Mouse (Mus musculus) kidney, adult 18-20 months (tissue): ENCODE data around the gene Gpd2.

Source experiments
- DNase-seq: peaks from one replicate; pipeline ENCODE4 v3.0.0; 2021

The Gpd2 gene

GRCm38 (mm10) chr2:57304212-57304611 lies 66.8 kb downstream of the Gpd2 start:
- DNase-seq, result no peak

DNA sequence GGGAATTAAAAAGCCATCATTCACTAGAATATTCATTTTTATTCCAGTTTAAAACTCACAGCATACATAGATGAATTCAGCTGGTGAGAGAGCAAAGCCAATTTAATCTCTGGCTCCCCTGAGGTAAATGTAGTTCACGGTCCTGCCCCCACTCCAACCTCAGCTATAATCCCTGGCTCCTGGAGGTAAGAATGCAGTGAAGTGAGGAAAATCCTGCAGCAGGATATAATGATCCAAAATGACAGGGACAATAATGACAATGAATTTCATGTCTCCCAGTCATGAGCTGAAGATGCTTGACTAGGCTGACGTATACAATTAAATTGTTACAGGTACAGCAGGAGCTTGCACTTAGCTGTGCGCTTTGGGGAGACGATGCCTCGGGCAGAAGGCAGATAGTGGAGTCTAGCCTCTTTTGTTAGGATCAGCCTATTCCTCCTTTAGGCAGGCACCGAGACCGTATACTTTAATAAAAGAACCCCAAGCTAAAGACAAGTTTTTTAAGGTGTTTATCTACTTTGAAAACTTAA lies 74.9 kb downstream of the Gpd2 start:
- DNase-seq, result no peak

DNA sequence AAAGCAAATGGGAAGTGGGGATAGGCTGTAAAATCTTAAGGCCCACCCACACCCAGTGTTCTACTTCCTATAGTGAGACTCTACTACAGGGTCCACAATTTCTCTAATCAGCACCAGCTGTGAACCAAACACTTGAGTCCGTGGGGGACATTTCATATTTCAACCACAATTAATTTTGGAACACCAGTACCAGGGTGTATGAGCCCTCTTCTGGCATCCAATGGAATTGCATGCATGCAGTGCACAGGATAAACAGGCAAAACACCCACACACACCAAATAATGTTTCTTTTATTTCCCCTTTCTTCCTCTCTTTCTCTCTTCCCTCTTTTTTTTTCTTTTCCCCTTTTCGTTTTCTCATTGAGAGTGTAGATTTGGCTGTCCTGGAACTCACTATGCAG lies 78.6 kb downstream of the Gpd2 start:
- peak; percentile 45 for DNase-seq

DNA sequence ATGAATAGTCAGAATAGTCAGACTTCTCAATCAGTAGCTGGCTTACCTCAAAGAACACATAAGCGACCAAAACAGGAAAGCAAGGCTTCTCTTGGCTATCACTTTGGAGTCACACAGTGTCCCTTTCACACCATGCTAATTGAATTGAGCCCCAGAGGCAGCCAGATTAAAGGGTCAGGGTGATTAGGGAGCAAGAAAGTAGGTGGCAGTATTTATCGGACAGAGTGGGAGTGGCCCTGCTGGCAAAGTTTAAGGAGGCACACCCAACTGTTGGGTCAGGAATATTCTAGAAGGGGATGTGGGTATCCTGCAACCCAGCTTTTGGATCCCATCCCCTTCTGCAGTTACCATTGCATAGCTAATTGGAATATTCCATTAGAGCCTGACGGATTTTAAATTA lies 80.9 kb downstream of the Gpd2 start:
- no peak for DNase-seq

GRCm38 (mm10) chr2:57326091-57326490 lies 88.7 kb downstream of the Gpd2 start:
- no peak for DNase-seq

DNA sequence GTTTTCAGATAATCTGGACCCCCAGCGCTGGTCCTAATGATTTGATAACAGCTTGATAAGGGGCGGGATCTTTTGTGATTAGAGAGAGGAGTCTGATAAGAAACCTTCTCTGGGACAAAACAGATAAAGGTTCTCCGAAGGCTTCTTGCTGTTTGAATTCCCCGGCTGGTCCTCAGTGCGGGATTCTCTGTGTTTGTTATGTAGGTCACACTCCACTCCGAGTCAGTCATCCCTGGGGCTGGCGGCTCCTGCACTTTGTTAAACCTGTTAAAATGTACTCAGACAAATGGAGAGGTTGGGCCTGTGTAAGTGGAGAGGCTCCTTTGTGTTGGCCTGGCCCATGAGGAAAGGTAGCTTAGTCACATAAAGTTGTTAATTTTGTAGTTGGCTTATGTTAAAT lies 91.9 kb downstream of the Gpd2 start:
- no peak for DNase-seq

DNA sequence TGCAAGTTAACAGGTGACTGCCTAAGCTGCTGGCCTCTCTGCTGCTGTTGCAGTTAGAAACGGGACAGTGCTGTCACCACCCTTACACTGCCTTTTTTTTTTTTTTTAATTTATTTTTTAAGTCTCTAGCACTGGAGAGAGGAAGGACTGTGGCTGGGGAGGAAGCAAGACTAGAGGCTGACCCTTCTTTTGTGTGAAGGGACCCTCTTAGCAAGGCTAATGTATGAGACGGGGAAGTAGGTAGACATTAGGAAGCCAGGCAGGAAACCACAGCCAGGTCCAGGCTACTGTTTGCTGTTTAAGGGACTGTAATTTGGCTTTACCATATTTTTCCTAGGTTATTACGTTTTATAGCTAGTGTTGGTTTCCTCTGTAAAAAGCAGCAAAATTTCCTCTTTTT lies 93.4 kb downstream of the Gpd2 start:
- DNase-seq, result no peak

DNA sequence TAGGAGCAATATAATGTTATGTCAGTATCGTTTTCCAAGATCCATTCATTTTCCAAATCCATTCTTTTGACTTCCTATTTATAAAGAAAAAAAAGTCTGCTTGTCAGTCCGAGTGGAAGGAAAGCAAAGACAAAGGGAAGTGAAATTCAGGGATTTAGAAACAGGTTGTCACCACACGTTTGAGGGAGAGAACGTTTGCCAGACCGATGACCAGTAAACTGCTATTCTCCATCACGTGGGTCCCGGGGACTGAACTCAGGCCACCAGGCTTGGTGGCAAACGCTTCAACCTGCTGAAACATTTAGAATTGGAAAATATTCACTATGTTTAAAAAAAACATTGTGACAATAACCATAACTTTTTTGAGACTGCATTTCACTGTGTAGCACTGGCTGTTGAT lies 93.8 kb downstream of the Gpd2 start:
- no peak for DNase-seq

DNA sequence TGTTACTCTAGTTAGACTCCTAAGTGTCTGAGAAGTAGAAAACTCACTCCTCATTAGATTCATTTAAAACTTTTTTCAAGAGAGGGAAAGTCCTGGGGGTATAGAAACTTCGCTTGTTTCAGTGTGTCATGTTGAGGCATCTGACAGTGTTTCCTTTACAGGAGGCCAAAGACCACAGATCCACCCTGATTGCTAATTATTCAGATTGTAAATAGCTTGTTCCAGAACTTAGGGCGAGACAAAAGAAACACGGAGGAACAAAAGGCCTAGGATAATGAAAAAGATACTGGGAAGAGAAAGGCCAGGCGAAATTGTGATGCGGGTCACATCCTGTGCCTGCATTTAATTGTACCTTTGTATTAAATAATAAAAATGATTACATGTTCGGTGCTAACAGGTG lies 96.0 kb downstream of the Gpd2 start:
- no peak for DNase-seq

GRCm38 (mm10) chr2:57335397-57335796 lies 98.0 kb downstream of the Gpd2 start:
- no peak for DNase-seq

DNA sequence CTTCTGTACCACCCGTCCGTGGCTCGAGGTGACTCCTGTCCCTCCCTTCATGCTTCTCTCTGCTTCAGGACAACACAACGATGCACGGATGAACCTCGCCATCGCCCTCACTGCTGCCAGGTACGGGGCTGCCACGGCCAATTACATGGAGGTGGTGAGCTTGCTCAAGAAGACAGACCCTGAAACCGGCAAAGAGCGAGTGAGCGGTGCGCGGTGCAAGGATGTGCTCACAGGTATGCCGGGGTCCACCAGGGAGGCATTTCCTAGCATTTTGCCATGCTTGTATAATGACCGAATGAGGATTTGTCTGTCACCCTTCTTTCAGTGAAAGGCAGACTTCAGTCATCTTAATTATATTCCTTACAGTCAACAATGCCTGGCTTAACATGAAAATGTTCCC lies 101.3 kb downstream of the Gpd2 start:
- DNase-seq, result no peak

GRCm38 (mm10) chr2:57342910-57343309 lies 105.5 kb downstream of the Gpd2 start:
- DNase-seq, result no peak

GRCm38 (mm10) chr2:57350615-57351014 lies 113.2 kb downstream of the Gpd2 start:
- DNase-seq, result no peak

GRCm38 (mm10) chr2:57353722-57354432 lies 116.4 kb downstream of the Gpd2 start:
- no peak for DNase-seq

DNA sequence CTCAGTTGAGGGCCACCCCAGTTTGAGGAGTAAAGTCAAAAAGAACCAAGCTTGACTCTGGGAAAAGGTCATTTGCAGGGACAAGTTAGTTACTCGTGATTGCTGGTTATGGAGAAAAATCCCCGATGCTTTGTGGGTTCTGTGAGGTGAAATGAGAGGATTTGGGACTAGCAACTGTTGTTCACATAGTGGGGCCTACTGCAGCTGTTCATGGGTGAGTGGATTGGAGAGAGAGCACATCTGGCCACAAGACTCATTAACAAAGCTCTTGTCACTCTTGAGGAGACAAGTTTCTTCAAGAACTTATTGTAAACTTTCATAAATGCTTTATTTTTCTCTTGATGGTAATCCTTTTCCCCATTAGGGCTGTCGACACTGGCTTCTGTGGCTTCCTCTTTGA lies 117.4 kb downstream of the Gpd2 start:
- no peak for DNase-seq

- DNase-seq, result no peak
Measured at GRCm38 (mm10) chr2:57356222-57356822, 118.9 kb downstream of the Gpd2 start.

DNA sequence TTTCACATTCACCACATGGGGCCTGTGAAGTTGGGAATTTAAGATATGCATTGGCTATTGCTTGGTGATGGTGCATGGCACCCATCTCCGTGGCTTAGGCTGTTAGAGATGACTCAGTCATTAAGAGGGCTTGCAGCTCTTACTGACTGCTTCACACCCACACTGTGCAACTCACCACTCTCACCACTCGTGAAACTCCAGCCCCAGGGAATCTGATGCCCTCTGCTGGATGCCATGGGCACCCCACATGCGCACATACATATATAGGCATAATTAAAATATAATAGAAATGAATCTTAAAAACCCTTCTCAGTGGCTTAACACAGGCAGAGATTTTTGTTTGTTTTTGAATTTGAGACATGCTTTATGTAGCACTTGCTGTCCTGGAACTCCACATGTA lies 125.1 kb downstream of the Gpd2 start:
- DNase-seq, result no peak

DNA sequence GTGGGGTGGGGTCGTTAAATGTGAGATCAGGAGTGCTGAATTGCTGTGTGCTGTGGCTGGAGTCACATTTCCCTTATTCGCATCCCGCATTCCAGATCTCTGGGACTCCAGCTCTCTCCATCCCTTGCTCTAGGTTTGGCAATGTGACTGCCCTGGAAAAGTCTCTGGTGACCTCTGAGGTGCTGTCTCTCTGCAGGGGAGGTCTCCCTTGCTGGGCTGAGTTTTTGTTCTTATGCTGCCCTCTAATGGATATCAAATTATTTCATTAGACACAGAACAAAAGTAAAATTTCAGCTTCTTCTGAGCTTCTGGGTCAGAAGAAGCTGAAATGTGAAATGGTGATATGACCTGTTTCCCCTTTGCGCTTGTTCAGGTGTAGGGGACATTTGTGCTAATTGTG lies 137.2 kb downstream of the Gpd2 start:
- DNase-seq, result no peak

- DNase-seq, result no peak
Measured at GRCm38 (mm10) chr2:57375138-57375837, 137.9 kb downstream of the Gpd2 start.

- DNase-seq, result no peak
Measured at GRCm38 (mm10) chr2:57378147-57378889, 140.9 kb downstream of the Gpd2 start.

GRCm38 (mm10) chr2:57384625-57385024 lies 147.2 kb downstream of the Gpd2 start:
- no peak for DNase-seq

- no peak for DNase-seq
Measured at GRCm38 (mm10) chr2:57387816-57388215, 150.4 kb downstream of the Gpd2 start.

GRCm38 (mm10) chr2:57395071-57395470 lies 157.6 kb downstream of the Gpd2 start:
- DNase-seq, result no peak
